Mouse (Mus musculus) MEL-GATA-1-ER (cell line): ENCODE measurements around the gene Trim58.
A peak's percentile ranks its signal among the peaks of the same experiment; 100 is the strongest.

ENCODE experiments used
- DNase-seq: peaks from one replicate; pipeline ENCODE4 v3.0.0-alpha.2; 2012; ENCODE audit warnings: low read depth; ENCODE audit errors: extremely low read depth

The Trim58 gene

GRCm38 (mm10) chr11:58640272-58640867, at the start of gene Trim58:
TSS of gene Trim58 (plus strand) at chr11:58640465.
- peak; percentile 73 for DNase-seq

- no peak for DNase-seq
Measured at GRCm38 (mm10) chr11:58594814-58595213, 45.5 kb upstream of the Trim58 start, which contains the start of gene Olfr324. TSS of gene Olfr324 (plus strand) at chr11:58595114.

GRCm38 (mm10) chr11:58597837-58598236, 42.4 kb upstream of the Trim58 start:
- peak; percentile 23 for DNase-seq

- DNase-seq: no peak
Measured at GRCm38 (mm10) chr11:58602062-58602461, 38.2 kb upstream of the Trim58 start.

- peak; percentile 29 for DNase-seq
Measured at GRCm38 (mm10) chr11:58602800-58603560, 37.3 kb upstream of the Trim58 start.

- no peak for DNase-seq
Measured at GRCm38 (mm10) chr11:58604688-58605087, 35.6 kb upstream of the Trim58 start.

- no peak for DNase-seq
Measured at GRCm38 (mm10) chr11:58605228-58605627, 35.0 kb upstream of the Trim58 start.

GRCm38 (mm10) chr11:58606177-58606919, 33.9 kb upstream of the Trim58 start:
- no peak for DNase-seq

- no peak for DNase-seq
Measured at GRCm38 (mm10) chr11:58607030-58607429, 33.2 kb upstream of the Trim58 start.

GRCm38 (mm10) chr11:58613359-58613758, 26.9 kb upstream of the Trim58 start:
- DNase-seq: no peak

GRCm38 (mm10) chr11:58614526-58614925, 25.7 kb upstream of the Trim58 start:
- DNase-seq: no peak

- DNase-seq: no peak
Measured at GRCm38 (mm10) chr11:58615975-58616374, 24.3 kb upstream of the Trim58 start, which contains the start of gene 2210407C18Rik. TSS of gene 2210407C18Rik (minus strand) at chr11:58616075.

GRCm38 (mm10) chr11:58618369-58618768, 21.9 kb upstream of the Trim58 start:
- DNase-seq: no peak

- DNase-seq: no peak
Measured at GRCm38 (mm10) chr11:58618793-58619192, 21.5 kb upstream of the Trim58 start.

- DNase-seq: no peak
Measured at GRCm38 (mm10) chr11:58626146-58626545, 14.1 kb upstream of the Trim58 start.

- no peak for DNase-seq
Measured at GRCm38 (mm10) chr11:58630401-58630800, 9.9 kb upstream of the Trim58 start, which contains the start of gene Olfr323. TSS of gene Olfr323 (minus strand) at chr11:58630501.

GRCm38 (mm10) chr11:58634878-58635277, 5.4 kb upstream of the Trim58 start:
- DNase-seq: no peak

GRCm38 (mm10) chr11:58636376-58636977, 3.8 kb upstream of the Trim58 start:
- DNase-seq: peak; percentile 47

GRCm38 (mm10) chr11:58638176-58638701, 2.0 kb upstream of the Trim58 start:
- no peak for DNase-seq

- peak; percentile 75 for DNase-seq
Measured at GRCm38 (mm10) chr11:58641057-58641456, 792 bp downstream of the Trim58 start.

- peak; percentile 87 for DNase-seq
Measured at GRCm38 (mm10) chr11:58641638-58642358, 1.5 kb downstream of the Trim58 start.
